Mouse (Mus musculus): Measurements from ENCODE around the gene Ssr2. TPM values are rescaled to one million over a fixed set of nuclear protein-coding genes. Genes with fewer than 3 reads are reported as not detected.
A peak's percentile ranks its signal among the peaks of the same experiment; 100 is the strongest.

Gene Ssr2
- polyA plus RNA-seq, 1 experiment from 2014 or later, result 157 TPM

DNA sequence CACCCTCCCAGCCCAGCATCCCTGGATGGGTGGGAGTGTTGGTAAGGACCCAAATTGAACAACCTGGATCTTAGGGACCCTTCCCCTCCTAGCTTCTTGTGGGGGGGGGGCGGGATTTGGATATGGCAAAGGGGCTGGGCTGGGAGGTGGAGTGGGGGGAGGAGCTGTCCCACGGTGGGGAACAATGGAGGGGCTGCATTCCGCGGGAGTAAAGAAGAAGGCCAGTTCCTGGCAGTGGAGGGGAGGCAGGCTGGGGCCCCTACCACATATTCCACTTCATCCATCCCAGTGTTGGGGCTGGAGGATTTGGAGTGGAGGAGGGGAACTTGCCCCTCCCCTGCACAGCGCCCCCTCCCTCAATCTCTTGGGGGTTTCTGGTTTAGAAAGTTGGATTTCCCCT, 42.0 kb upstream of the Ssr2 start:
- peaks cover 72% of the 10 kb centered on the region for H3K4me1 ChIP-seq
- no peak for ATAC-seq (ENCODE audit: low FRiP score)

DNA sequence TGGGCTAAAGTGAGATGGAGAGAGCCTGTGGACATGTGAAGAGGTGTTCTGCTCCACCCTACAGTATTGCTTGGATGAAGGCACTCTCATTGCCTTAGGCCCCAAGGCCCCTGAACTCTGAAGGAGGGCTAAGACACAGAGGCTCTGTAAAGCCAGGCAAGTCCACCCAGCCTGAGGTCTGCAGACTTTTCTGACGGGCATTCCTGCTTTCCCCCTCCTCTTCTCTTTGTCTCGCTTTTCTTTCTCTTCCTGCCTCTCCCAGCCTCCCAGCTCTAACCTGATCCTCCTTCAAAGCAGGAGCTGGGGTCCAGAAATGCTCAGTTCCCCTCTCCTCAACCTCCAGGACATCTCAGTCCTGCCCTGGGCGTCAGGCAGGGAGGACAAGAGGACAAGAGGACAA, 40.7 kb upstream of the Ssr2 start:
- no peaks in the 10 kb centered on the region for H3K9me3 ChIP-seq (replicated peaks)
- H3K27ac ChIP-seq (replicated peaks), result no peak overlapping the region
- H3K9ac ChIP-seq (replicated peaks), result peak overlapping the region; percentile 99
- H3K27me3 ChIP-seq (replicated peaks), result no peaks in the 10 kb centered on the region
- peak overlapping the region; percentile 89 for H3K4me2 ChIP-seq
- WGBS, result 17% methylated on average over 3 of the region's 3 CpGs
- H3K4me1 ChIP-seq, result peaks cover 67% of the 10 kb centered on the region
- no peak for ATAC-seq (ENCODE audit: low FRiP score)
- H3K4me3 ChIP-seq (replicated peaks), result peak overlapping the region; percentile 89
- peaks cover 31% of the 10 kb centered on the region for H3K36me3 ChIP-seq

More for the DNA sequence above, 42.0 kb upstream of the Ssr2 start:
- Histone ChIP-seq H3K27me3 (replicated peaks) (no peaks in the 10 kb centered on the region), H3K36me3 (peaks cover 24% of the 10 kb centered on the region), H3K27ac (replicated peaks) (peak overlapping the region; percentile 97), H3K9me3 (replicated peaks) (no peaks in the 10 kb centered on the region), H3K4me2 (peak overlapping the region; percentile 89), H3K4me3 (replicated peaks) (peak overlapping the region; percentile 89), H3K9ac (replicated peaks) (peak overlapping the region; percentile 99)
- 3% methylated on average over 4 of the region's 5 CpGs for WGBS

DNA sequence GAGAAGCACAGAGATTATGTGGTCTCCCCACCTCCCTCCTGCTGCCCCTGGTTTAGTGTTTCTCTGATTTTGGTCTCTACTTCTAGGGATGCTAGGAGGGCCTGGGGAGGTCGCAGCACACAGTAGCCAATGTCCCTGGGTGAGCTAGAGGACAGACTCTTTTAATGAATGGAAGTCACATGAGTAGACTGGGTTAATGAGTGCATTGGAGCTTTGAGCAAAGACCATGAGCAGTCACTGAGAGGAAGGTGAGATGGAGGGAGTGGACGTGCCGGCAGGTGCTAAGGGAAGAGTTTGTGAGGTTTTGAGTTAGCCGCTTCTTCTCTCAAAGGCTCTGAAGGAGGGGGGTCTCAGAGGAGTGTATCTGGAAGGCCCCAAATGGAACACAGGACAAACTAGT, 40.1 kb upstream of the Ssr2 start:
- peaks cover 67% of the 10 kb centered on the region for H3K4me1 ChIP-seq
- peak overlapping the region; percentile 99 for H3K9ac ChIP-seq (replicated peaks)
- ATAC-seq (ENCODE audit: low FRiP score), result no peak
- peak overlapping the region; percentile 89 for H3K4me2 ChIP-seq
- H3K27me3 ChIP-seq (replicated peaks), result no peaks in the 10 kb centered on the region
- H3K36me3 ChIP-seq, result peaks cover 35% of the 10 kb centered on the region
- no peaks in the 10 kb centered on the region for H3K9me3 ChIP-seq (replicated peaks)
- peak overlapping the region; percentile 89 for H3K4me3 ChIP-seq (replicated peaks)
- H3K27ac ChIP-seq (replicated peaks), result no peak overlapping the region
- 48% methylated on average over 4 of the region's 4 CpGs for WGBS

DNA sequence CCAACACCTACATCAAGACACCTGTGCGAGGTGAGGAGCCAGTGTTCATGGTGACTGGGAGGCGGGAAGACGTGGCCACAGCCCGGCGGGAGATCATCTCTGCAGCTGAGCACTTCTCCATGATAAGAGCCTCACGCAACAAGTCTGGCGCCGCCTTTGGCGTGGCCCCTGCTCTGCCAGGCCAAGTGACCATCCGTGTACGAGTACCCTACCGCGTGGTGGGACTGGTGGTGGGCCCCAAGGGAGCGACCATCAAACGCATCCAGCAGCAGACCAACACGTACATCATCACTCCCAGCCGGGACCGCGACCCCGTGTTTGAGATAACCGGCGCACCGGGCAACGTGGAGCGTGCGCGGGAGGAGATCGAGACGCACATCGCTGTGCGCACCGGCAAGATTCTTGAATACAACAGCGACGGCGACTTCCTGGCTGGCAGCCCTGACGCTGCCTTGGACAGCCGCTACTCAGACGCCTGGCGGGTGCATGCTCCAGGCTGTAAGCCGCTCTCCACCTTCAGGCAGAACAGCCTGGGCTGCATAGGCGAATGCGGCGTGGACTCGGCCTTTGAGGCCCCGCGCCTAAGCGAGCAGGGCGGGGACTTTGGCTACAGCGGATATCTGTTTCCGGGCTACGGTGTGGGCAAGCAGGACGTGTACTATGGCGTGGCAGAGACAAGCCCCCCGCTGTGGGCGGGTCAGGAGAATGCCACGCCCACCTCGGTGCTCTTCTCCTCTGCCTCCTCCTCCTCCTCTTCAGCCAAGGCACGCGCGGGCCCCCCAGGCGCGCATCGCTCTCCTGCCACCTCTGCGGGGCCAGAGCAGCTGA, 39.4 kb upstream of the Ssr2 start:
- H3K27ac ChIP-seq (replicated peaks), result peak overlapping the region; percentile 25; the same call in 1 of the 2 replicates
- H3K36me3 ChIP-seq, result peaks cover 37% of the 10 kb centered on the region
- peak overlapping the region; percentile 89 for H3K4me3 ChIP-seq (replicated peaks)
- no peaks in the 10 kb centered on the region for H3K9me3 ChIP-seq (replicated peaks)
- ATAC-seq (ENCODE audit: low FRiP score), result no peak
- H3K9ac ChIP-seq (replicated peaks), result peak overlapping the region; percentile 99
- WGBS, result 7% methylated on average over 64 of the region's 64 CpGs
- H3K27me3 ChIP-seq (replicated peaks), result no peaks in the 10 kb centered on the region
- H3K4me2 ChIP-seq, result peak overlapping the region; percentile 89
- H3K4me1 ChIP-seq, result peaks cover 66% of the 10 kb centered on the region

DNA sequence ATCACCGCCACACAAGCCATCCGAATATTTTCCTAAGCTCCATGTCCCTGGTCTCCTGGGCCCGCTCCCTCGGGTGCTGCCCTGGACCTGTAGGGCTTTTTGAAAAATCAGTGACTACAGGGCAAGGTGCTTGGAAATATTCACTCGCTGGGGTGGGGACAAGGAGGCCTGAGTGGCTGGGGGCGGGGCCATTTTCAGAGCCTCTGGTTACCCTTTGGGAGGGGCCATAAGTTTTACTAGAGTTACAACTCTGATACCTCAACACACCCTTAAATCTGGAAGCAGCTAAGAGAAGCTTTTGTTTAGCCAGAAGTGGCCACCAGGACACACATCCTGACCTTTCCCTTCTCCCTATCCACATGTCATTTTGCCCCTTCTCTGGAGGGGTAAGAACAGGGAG, 38.5 kb upstream of the Ssr2 start:
- no peak for ATAC-seq (ENCODE audit: low FRiP score)
- H3K4me1 ChIP-seq, result peaks cover 75% of the 10 kb centered on the region
- H3K4me3 ChIP-seq (replicated peaks), result no peak overlapping the region
- H3K27ac ChIP-seq (replicated peaks), result no peak overlapping the region
- peak overlapping the region; percentile 89 for H3K4me2 ChIP-seq
- no peak overlapping the region for H3K9ac ChIP-seq (replicated peaks)
- no peaks in the 10 kb centered on the region for H3K9me3 ChIP-seq (replicated peaks)
- no peaks in the 10 kb centered on the region for H3K27me3 ChIP-seq (replicated peaks)
- 78% methylated on average over 6 of the region's 6 CpGs for WGBS
- H3K36me3 ChIP-seq, result peaks cover 37% of the 10 kb centered on the region

DNA sequence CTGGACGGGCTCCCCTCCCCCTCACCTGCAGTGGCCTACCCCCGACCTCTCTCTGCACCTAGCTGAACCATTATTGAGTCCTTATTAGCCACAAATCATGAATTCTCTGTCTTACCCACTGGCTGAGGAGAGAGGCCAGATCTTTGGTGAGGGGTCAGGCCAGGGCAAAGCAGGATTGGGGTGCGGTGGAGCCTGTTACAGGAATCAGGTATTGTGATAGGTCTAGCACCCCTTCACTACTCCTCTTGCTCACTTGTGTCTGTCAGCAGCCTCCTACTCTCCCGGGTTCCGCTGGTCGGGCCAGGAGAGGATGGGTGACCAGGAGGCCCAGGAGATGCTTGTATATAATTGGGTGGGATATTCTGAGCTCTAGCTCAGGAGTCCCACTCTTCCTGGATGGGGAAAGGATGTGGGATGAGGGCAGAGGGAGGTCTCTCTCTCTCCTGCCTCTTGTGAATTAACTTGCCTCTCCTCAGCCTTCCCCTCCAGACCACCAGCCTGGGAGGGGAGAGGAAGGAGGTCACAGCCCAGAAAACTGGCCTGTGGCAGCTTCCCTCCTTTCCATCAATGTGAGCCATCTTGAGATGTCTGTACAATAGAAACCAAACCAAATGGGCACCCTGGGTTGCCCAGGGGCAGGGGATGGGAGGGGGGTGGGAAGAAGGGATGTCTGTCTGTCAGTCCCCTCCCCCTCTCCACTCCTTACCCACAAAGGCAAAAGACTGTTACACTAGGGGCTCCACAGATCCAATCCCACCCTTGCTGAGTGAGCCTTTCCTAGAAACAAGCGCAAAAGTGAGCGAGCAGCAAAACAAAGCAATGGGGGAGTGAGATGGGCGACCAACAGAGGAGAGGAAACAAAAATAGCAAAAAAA, 37.2 kb upstream of the Ssr2 start:
- Histone ChIP-seq H3K27ac (replicated peaks) (no peak overlapping the region), H3K9me3 (replicated peaks) (no peaks in the 10 kb centered on the region), H3K9ac (replicated peaks) (no peak overlapping the region), H3K27me3 (replicated peaks) (no peaks in the 10 kb centered on the region), H3K4me2 (no peak overlapping the region), H3K4me1 (peaks cover 79% of the 10 kb centered on the region), H3K4me3 (replicated peaks) (0 out of 2 replicates have a peak overlapping the region, but pooled peaks have one; percentile 3), H3K36me3 (peaks cover 37% of the 10 kb centered on the region)
- 39% methylated on average over 9 of the region's 9 CpGs for WGBS
- ATAC-seq (ENCODE audit: low FRiP score), result no peak

DNA sequence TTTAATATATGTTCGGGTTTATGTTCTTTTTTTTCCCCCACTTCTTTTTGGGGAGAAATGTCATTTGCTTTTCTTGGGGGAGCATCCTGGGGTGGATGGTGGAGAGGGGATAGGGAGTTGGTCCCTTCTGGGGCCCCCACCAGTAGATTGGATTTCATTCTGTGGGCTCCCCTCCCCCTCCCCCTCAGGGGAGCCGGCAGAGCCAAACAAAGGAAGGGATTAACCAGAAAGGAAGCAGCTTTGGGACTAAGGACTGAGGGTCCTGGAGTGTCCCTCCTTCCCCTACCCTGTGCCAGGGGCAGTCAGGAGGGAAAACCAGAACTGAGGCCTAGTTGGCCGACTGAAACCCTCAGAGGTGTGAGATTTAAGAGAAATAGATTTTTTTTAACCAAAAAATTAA, 36.3 kb upstream of the Ssr2 start:
- Histone ChIP-seq H3K9ac (replicated peaks) (no peak overlapping the region), H3K9me3 (replicated peaks) (no peaks in the 10 kb centered on the region), H3K27me3 (replicated peaks) (no peaks in the 10 kb centered on the region), H3K4me2 (no peak overlapping the region), H3K27ac (replicated peaks) (0 out of 2 replicates have a peak overlapping the region, but pooled peaks have one; percentile 45), H3K36me3 (peaks cover 37% of the 10 kb centered on the region), H3K4me1 (peaks cover 71% of the 10 kb centered on the region), H3K4me3 (replicated peaks) (no peak overlapping the region)
- no peak for ATAC-seq (ENCODE audit: low FRiP score)
- WGBS, result 15% methylated on average over 3 of the region's 3 CpGs

DNA sequence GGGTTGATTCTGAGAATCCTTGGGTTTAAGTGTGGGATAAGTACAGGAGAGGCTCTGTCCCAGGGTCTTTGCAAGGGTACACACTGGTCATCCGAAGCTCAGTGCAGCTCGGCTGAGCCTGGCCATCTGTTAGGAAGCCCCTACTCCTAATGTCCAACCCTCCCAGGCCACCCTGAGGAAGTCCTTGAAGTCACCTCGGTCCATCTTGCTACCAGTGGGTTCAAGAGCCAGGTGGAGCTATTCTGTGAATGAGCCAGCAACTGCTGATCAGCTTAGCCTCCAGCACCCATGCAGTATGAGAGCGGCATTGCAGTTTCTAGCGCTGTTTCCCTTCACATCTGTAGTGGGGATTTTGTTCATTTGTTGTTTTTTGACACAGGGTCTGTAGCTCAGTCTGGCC, 35.6 kb upstream of the Ssr2 start:
- WGBS, result 64% methylated on average over 5 of the region's 5 CpGs
- Histone ChIP-seq H3K27ac (replicated peaks) (no peak overlapping the region; the same call in 1 of the 2 replicates), H3K4me2 (no peak overlapping the region), H3K4me1 (peaks cover 64% of the 10 kb centered on the region), H3K9ac (replicated peaks) (no peak overlapping the region), H3K4me3 (replicated peaks) (no peak overlapping the region), H3K27me3 (replicated peaks) (no peaks in the 10 kb centered on the region), H3K9me3 (replicated peaks) (no peaks in the 10 kb centered on the region), H3K36me3 (peaks cover 37% of the 10 kb centered on the region)
- no peak for ATAC-seq (ENCODE audit: low FRiP score)

DNA sequence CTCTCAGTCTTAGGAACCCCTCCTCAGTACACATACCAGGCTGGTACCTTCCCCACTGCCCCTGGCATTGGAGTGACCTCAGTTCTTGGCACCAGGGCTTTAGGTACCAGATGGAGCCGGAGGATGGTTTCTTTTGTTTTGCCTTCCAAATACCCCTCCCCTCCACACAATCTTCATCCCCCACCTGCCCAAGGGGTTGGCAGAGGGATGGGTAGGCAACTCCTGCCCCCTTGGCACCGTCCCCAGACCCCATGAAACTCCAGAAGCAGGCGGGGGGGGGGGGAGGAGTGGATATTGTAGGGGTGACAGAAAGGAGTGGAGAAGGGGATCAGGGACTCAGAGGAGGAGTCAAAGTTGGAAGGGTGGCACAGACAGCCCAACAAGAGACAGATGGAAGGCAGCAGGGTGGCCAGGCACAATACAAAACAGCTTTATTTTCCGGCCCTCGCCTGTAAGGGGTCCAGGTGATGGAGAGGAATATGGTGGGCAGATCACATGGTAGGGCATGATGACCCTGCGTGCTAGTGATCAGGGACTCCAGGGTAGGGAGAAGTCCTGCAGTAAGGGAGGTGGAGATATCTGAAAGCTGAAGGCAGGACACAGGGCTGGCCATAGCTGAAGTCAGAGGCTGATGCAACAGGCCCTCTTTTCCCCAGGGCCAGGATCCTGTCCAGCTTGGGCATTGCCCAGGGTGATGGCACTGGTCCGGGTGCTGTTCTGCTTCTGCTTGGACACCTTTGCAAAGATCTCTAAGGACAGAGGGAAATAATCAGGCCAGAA, 33.9 kb upstream of the Ssr2 start:
- Histone ChIP-seq H3K9me3 (replicated peaks) (no peaks in the 10 kb centered on the region), H3K27ac (replicated peaks) (0 out of 2 replicates have a peak overlapping the region, but pooled peaks have one; percentile 23), H3K4me3 (replicated peaks) (no peak overlapping the region), H3K4me1 (peaks cover 46% of the 10 kb centered on the region), H3K4me2 (no peak overlapping the region), H3K27me3 (replicated peaks) (no peaks in the 10 kb centered on the region), H3K36me3 (peaks cover 33% of the 10 kb centered on the region), H3K9ac (replicated peaks) (no peak overlapping the region)
- no peak for ATAC-seq (ENCODE audit: low FRiP score)
- 48% methylated on average over 7 of the region's 7 CpGs for WGBS

DNA sequence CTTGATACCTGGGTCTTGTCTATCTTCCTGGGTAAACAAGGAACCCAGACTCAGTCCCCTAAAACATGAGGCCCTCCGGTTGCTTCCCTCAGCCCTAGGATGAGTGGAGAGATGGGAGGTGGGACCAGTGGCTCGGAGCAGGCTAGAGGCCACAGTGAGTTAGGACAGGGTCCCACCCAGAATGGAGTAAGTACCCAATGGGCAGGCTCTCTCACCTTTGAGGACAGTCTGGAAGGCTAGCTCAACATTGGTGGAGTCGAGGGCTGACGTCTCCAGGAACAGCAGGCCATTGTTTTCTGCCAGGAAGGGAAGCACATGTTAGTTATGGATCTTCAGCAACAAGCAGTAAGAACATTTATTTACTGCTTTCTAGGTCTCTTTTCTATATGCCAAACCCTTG, 33.2 kb upstream of the Ssr2 start:
- Histone ChIP-seq H3K4me3 (replicated peaks) (no peak overlapping the region), H3K27me3 (replicated peaks) (no peaks in the 10 kb centered on the region), H3K4me2 (no peak overlapping the region), H3K27ac (replicated peaks) (no peak overlapping the region), H3K4me1 (peaks cover 40% of the 10 kb centered on the region), H3K9ac (replicated peaks) (no peak overlapping the region), H3K9me3 (replicated peaks) (no peaks in the 10 kb centered on the region), H3K36me3 (peaks cover 26% of the 10 kb centered on the region)
- ATAC-seq (ENCODE audit: low FRiP score), result peak; percentile 15; the same call in 1 of the 2 replicates
- WGBS, result 75% methylated on average over 4 of the region's 4 CpGs

DNA sequence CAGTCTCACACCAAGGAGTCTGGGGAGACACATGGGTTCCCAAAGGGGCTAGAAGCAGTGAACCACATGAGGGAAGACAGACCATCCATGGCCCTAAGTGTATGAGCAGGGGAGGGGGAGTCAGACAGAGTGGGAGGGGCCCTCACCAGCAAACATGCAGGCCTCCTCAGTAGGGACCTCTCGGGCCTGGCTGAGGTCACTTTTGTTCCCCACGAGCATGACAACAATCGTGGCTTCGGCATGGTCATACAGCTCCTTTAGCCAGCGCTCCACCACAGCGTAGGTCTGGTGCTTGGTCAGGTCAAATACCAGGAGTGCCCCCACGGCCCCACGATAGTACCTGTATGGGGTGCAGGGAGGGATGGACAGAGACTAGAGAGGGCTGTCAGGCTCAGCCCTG, 32.5 kb upstream of the Ssr2 start:
- Histone ChIP-seq H3K9me3 (replicated peaks) (no peaks in the 10 kb centered on the region), H3K36me3 (peaks cover 19% of the 10 kb centered on the region), H3K27ac (replicated peaks) (no peak overlapping the region), H3K9ac (replicated peaks) (no peak overlapping the region), H3K27me3 (replicated peaks) (no peaks in the 10 kb centered on the region), H3K4me3 (replicated peaks) (no peak overlapping the region), H3K4me2 (no peak overlapping the region), H3K4me1 (peaks cover 33% of the 10 kb centered on the region)
- WGBS, result 85% methylated on average over 8 of the region's 8 CpGs
- no peak for ATAC-seq (ENCODE audit: low FRiP score)
